Mouse (Mus musculus) cerebellum, adult (tissue): ENCODE data around the gene Cidec.

ENCODE experiments used
- ATAC-seq: cut with Nextera tagmentation; 2 replicates; pipeline ENCODE4 v1.9.2; 2017; ENCODE audit warnings: mild to moderate bottlenecking, moderate library complexity, mixed read lengths; ENCODE audit not compliant: insufficient number of reproducible peaks, low FRiP score, low TSS enrichment

The Cidec gene

GRCm38 (mm10) chr6:113447639-113448038, 12.1 kb upstream of the Cidec start:
- peak; percentile 26; the same call in 1 of the 2 replicates for ATAC-seq

GRCm38 (mm10) chr6:113444207-113444965, 8.8 kb upstream of the Cidec start:
- ATAC-seq: no peak

GRCm38 (mm10) chr6:113443091-113443490, 7.5 kb upstream of the Cidec start:
- ATAC-seq: no peak

GRCm38 (mm10) chr6:113442442-113443090, 7.0 kb upstream of the Cidec start, which contains the start of gene Jagn1:
Gene Jagn1 (plus strand): TSS chr6:113442569.
- ATAC-seq: peak; percentile 89

GRCm38 (mm10) chr6:113442087-113442441, 6.5 kb upstream of the Cidec start:
- no peak for ATAC-seq

GRCm38 (mm10) chr6:113441147-113441680, 5.7 kb upstream of the Cidec start:
- peak; percentile 36; the same call in 1 of the 2 replicates for ATAC-seq

GRCm38 (mm10) chr6:113440686-113441085, 5.1 kb upstream of the Cidec start:
- 0 out of 2 replicates have a peak, but pooled peaks have one; percentile 4 for ATAC-seq

GRCm38 (mm10) chr6:113438721-113439430, 3.3 kb upstream of the Cidec start:
- ATAC-seq: no peak

GRCm38 (mm10) chr6:113437135-113437534, 1.6 kb upstream of the Cidec start:
- no peak for ATAC-seq

- ATAC-seq: no peak
These were observed 869 bp downstream of the Cidec start for GRCm38 (mm10) chr6:113434691-113435090.

GRCm38 (mm10) chr6:113433661-113434060, 1.9 kb downstream of the Cidec start:
- ATAC-seq: no peak

- no peak for ATAC-seq
These were observed 3.8 kb downstream of the Cidec start for GRCm38 (mm10) chr6:113431801-113432200.

GRCm38 (mm10) chr6:113430846-113431245, 4.7 kb downstream of the Cidec start:
- ATAC-seq: no peak

GRCm38 (mm10) chr6:113429965-113430364, 5.6 kb downstream of the Cidec start:
- ATAC-seq: no peak

GRCm38 (mm10) chr6:113428006-113428405, 7.6 kb downstream of the Cidec start:
- ATAC-seq: no peak

- ATAC-seq: no peak
These were observed 8.2 kb downstream of the Cidec start for GRCm38 (mm10) chr6:113427397-113427796.

GRCm38 (mm10) chr6:113426696-113427095, 8.9 kb downstream of the Cidec start:
- ATAC-seq: no peak

GRCm38 (mm10) chr6:113424187-113424586, 11.4 kb downstream of the Cidec start:
- ATAC-seq: no peak

- ATAC-seq: no peak
These were observed 12.6 kb downstream of the Cidec start for GRCm38 (mm10) chr6:113423000-113423399.

GRCm38 (mm10) chr6:113419199-113419587, 16.4 kb downstream of the Cidec start, which contains the start of gene Rpusd3:
Gene Rpusd3 (minus strand): TSS chr6:113419340.
- ATAC-seq: peak; percentile 98
